Mouse (Mus musculus) monocyte, adult 5-6 weeks (primary cell): ENCODE results near the gene Gm42906. TPM values are rescaled to one million over a fixed set of nuclear protein-coding genes. Genes with fewer than 3 reads are reported as not detected.

ENCODE experiments used
- ATAC-seq: fragments of 153-309, 156-312 bp; replicated peaks from 2 replicates; pipeline ENCODE4 v1.8.0; 2017; ENCODE audit warnings: mild to moderate bottlenecking; ENCODE audit not compliant: low TSS enrichment, insufficient number of reproducible peaks, severe bottlenecking, poor library complexity, low FRiP score
- total RNA-seq: library from RNA; stranded (forward); fragments of 200-1000, 200-491, 200-594 nt; gene quantifications from 3 replicates; pipeline ENCODE4 v1.2.3, GENCODE M21; 2017

Gene Gm42906
- total RNA-seq, 1 experiment from 2014 or later, result not detected

DNA sequence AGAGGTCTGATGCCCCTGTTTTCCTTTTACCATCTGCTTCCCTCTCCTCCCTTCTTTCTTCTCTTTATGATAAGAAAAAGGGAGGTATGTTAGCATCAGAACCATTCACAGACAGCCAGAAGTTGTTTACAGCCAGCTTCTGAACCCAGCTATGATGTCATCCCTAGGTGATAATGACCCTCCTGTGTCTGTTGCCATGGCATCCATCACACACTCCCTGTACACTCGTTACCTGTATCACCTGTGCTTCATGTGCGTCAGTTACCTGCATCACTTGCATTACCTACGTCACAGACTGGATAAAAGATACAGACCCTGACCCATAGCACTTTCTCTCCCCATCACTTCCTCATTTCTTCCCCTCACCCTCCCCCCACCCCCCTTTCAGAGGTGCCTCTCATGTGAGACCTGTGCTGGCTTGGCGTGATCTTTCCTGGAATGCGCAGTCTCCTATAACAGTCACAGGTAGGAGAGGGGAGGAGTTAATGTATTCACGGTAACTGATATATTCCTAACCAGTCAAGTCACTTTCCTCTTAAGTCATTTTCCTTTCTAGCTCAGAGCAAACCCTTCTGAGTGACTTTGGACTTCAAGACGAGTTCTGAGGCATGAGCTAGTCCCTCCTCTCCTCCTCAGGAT is 27.9 kb downstream of the Gm42906 start:
- ATAC-seq, result no peak

DNA sequence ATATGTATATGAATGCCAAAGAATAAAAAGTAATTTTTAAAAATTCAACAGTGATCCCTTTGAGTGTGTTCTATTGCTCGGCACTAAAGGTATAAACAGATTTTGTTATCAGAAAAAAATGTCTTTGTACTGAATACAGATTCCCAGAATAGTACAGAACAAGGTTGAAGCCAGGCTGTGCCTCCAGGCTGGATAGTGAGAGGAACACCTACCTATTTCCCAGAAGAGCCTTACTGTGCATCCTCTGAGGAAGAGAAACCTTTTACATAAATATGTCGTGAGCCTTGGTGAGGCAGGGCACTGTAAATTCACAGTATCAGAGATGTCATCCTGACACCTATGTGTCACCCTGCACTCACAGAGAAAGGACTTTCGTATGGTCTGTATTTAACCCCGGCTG is 31.8 kb downstream of the Gm42906 start:
- ATAC-seq, result no peak

DNA sequence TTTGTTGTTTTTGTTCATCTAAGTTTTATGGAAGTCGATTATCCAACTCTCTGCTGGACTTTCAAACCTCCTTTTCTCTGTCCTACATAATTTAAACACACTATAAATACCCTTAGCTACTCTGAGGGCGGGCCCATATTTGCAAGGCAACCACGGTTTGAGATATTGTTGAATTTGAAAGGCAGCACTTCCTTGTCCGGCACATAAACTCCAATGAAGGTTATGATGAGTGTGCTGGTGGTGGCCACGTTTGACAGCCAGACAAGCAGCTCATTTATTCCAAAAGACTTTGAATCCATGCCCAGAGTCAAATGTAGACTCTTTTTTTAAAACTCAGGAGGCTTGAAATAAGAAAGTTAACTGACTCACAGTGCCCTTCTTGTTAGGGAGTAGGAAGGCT is 33.3 kb downstream of the Gm42906 start:
- ATAC-seq, result no peak

DNA sequence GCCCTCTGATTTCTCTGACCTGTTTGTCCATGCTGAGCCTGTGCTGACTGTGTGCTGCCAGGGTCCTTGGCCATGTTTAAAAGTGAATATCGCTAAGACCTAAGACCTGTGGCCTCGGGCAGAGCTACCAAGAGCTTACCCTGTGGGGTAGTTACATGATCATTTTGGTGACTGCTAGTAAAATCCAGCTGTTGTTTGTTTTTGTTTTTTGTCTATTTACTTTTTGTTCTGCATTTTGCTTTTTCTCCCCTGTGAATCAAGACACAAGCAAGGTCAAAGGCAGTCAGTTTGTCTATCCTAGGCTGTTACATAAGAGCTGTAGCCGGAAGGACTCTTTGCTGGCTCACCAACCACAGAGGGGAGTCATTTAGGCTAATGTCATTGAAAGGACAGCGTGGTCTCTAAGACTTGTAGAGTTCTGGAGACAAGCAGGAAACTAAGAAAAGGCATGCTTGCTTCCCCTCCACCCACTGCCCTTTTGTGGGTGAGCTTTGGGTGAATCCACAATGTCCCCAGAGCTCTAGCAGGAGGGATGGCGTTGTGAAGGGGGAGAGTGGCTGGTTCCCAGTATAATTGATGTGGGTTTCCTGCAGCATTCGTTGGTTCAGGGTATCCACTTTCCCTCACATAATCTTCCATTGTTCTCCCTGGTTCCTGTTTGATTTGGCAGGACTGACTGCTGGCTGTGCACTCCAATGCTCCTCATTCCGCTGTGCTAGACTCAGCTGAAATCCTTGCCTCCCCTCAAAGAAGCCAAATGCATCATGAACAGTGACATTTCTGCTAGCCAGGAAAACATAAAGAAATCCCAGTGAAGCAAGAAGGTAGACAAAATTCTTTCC is 33.9 kb downstream of the Gm42906 start:
- no peak for ATAC-seq

DNA sequence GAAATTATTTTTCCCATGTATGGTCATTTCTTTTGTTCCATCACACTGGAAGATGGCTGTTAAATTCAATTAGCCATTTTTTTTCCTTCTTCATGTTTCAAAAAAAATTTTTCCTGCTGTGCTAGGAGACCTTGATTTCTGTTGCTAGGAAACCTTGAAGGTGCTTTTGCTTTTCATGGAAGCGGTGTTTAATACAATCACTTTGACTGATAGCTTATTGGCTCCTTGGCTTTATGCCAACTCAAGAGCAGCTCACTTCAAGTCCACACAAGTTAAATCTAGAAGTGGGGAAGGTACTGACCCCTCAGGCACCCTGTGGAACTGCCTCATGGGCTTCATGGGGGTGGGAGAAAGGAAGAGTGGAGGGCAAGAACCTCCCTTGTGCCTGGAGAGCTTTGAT is 38.1 kb downstream of the Gm42906 start:
- ATAC-seq, result no peak

DNA sequence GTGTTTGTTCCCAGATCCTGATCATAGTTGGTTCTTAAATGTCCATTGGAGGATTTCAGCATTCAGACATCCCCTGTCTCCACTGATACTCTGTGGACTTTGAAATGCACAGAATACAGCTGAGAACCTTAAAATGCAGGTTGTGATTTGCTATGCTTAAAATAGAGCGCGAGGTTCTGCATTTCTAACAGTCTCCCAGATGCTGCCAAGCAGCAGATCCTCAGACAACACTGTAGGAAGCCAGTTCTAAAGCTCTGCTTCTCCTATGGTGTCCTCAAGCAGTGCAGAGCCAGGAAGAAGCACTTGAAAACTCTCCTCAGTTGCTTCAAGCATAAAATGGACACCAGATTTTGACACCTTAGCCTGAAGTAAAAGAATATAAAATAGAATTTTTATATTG is 48.1 kb downstream of the Gm42906 start:
- no peak for ATAC-seq

DNA sequence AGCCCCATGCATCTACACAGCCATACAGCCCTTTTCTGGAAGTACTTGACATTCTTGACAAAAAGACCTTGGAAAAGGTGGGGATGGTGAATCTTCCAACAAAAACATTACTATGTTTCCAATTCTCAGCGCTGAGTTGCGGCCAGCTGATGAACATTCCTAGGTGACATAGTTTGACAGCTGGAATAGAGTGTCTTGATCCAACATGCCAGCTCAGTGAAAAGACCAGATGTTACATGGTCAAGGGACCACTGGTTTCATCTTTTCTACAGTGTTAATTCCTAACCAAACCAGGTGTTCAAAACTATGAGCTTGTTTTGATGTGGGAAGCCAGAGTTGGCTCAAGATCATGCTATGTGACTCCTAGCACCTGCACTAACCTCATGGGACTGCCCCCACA is 48.8 kb downstream of the Gm42906 start:
- ATAC-seq, result no peak

DNA sequence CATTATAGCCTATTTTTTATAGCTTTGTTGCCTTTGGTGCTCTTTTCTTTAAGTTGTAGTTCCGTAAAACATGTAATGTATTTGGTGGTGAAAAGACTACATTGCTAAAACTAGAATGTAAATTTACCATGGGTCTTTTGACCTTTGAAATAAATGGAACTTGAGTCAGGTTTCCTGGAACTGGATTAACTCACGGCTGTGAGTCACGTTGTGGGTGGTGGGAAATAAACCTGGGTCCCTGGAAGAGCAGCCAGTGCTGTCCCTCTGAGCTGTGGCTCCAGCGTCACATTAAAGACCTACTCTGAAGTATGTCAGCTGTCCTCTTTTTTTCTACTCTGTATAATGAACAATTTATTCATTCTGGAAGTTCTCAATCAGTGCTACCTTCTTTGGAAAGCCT is 51.0 kb downstream of the Gm42906 start:
- ATAC-seq, result no peak

DNA sequence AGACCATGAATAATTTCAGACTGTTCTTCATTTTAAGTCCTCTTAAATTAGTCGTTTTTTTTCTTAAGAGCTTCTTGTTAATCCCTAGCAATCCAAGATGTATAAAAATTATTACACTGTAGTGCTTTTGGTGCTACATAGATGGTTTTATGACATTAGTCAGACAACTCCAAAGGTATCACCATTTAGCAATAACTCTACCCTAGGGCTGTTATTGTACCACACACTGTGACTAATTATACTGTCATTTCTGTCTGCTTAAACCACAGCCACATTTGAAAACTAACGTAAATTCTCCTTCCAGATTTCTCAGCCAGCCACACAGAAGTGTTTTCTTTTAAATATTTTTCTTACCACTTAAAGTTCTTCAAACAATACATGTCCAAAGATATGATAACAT is 53.1 kb downstream of the Gm42906 start:
- no peak for ATAC-seq

DNA sequence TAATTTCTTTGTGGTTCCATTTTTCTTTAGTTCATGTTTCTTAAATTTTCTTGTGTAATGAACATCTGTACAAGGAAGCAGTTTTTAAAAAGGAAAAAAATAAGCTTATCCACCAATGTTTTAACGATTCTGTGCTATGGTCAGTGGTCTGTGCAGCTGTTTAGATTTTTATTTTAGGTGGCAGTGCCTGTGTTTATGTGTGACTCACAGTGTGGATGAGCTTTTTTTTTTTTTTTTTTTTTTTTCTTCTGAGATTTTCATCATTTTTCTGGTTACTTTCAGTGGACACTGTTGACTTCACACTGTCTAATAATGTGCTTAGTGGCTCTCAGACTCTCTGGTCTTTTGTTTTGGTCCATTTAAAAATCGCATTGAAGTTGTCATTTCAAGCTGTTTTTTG is 56.8 kb downstream of the Gm42906 start:
- ATAC-seq, result no peak

DNA sequence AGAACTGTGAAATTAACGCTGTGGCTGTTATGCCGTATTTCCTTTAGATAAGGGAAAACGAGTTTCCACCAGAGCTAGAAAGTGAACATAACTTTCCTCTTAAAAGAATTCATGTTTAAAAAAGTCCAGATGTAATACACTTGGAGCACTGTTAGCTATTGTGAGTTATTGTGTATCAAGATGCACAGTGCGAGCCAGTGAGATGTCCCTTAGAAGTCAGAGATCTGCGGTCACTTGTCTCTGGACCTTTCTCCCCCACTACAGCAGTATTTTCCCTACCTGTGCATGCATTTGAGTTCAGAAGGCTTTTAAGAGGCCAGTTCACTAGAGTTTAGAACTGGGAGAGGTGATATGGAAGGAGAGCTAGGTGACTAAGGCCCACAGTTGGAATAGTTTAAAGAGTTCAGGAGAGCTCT is 58.6 kb downstream of the Gm42906 start:
- ATAC-seq, result no peak

DNA sequence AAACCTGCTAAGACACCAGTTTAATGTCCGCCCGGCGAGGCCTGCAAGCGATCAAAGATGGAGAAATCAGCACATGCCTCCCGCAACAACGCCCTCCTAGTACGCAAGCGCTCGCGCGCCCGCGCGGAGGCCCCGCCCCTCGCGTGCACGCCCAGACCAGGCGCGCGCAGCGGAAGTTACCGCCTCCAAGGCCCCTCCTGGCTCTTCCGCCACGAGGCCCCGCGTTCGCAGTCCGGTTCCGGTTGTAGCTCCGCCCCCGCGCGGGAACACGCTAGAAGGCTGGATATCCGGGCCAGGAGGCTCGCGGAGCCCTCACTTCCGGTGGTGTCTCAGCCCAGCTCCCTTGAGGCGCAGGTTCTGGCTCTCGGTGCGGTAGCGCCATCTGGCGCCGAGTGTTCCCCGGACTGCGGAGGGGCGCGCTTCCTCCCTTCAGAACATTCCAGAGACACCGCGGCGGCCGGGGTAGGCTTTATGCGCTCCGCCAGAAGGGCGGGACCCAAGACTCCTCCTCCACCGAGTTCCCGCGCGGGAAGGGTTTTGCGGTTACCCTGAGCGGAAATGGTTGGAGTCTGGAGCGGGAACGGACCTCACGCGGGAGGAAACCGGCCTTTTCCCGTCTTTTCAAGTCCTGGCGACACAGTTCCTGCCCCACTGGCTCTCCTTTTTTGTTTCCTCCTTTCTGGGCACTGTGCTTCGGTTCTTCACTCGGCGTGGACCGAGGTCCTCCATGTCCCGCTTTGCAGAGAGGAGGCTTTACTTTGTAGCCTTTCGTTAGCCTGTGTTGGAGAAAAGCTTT is 59.4 kb downstream of the Gm42906 start:
- ATAC-seq, result peak; percentile 98

DNA sequence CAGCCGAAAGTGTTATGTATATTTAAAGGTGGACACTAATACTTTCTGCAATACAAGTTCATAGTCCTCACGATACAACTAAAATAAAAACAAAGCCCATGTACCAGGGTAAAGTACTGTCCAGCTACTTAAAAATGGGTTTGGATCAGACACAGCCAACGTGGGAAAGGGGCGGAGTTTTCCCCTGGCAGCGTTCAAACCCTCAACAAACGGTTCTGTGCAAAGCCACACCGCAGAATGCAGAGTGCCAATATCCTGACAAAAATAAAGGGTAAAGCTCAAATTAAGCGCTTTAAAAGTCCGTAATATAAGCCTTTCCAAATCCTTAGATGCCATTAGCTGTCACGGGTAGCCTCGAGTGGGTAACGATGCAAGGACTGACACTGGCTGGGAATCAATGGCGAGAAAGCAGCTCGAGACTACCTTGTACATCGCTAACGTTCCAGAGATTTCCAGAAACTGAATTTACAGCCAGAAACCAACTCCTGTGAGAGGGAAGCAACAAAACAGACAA is 60.0 kb downstream of the Gm42906 start:
- ATAC-seq, result no peak

DNA sequence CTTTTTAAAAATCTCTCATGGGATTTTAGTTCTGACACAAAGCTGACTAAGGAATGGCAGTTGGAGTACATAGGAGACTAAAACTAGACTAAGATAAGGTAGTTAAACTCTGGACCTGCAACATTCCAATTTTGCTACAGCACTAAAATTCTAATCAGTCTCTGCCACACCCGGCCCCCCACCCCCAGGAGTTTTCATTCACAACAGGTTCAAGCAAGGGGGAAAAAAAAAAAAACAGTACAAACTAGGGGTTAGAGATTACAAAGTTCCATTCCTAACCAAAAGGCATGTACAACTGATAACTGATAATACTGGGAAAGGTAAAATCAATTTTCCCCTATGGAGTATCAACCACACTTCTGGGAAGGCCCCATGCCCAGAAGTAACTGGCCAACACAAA is 60.6 kb downstream of the Gm42906 start:
- ATAC-seq, result no peak

DNA sequence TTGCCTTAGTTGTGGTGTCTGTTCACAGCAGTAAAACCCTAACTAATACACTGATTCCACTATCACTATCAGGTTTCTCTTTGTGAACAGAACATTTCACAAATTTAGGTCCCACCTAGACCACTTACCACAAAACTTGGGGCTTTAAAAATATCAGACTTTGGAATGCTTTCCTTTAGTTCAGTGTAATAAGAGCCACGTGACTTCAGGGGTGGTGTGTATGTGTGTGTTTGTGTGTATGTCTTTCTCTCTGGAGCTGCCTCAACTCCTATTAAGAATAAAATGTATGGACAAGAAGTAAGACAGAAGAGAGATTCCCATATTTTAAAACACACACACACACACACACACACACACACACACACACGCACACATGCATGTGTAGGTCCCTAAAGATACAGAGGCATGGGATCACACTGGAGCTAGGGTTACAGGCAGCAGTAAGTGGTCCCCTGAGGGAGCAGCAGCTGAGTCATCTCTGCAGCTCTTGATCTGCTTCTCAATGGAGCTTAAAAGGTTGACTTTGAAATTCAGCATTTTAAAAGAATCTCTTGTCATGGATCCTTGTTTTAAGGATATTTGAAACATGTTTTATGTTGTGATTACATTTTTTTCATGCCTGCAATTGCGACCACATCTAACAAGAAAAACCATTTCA is 64.5 kb downstream of the Gm42906 start:
- ATAC-seq, result no peak

DNA sequence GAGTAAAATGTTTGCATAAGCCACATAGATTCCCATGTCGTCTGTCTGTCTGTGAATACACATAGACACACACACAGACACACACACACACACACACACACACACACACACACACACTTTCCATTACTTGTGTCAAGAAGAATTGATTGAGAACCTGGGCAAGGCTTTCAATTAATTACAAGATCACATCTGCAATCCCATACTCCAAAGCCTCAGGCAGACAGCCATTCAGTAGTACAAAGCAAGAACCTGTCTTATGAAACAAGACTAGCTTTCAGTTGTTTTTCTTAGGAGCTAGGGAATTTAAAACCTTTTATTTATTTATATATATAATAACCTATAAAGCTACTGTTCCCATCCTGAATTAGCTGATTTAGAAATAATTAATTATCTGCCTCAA is 78.3 kb downstream of the Gm42906 start:
- no peak for ATAC-seq

DNA sequence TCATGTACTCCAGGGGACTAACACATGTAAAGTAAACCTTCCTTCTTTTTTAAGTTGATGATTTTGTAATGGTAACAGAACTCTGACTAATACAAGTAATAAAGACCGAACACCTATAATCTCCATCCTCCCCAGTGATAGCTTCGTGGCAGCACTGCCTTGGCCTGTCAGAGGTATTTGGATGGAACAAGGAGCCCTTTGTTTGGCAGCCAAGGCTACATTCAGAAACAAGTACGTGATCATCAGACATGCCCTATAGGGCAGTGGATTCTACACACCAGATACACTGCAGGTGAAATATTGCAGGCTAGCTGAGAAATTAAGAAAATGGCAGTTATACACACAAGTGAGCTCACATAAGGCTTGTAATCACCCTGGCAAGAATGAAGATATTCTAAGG is 79.5 kb downstream of the Gm42906 start:
- ATAC-seq, result no peak

DNA sequence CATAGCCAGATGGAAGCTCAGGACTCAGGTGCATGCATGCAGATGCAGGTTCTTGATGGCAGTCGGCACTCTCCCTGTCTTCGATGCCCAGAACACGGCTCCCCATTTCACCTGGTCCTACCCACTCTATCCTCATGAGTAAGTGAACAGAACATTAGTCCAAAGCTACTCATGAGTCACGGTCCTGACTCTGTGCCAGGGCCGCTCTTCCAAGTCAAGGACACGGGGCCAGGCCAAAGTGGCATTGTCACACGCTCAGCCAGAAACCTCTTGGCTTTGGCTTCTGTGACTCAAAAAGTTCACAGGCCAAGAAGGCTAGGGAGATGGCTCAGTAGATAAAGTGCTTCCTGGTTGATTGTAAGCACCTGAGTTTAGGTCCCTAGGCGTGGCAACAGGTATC is 81.3 kb downstream of the Gm42906 start:
- ATAC-seq, result no peak

DNA sequence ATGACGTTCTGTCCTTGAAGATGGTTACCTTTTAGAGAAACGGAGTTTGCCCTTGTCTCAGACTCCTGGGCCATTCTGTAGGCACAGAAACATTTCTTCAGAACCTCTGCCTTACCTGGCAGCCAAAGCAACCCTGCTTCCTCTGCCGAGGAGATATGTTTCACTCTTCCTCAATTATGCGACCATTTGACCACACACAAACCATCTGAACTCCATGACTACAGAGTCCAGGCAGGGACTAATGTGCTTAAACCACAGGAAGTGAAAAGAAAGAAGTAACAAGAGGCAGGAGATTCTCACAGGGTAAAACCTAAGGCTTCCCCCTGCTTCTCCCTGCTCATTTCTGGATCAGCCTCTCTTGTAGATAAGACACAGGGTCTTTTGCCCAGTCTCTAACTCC is 83.2 kb downstream of the Gm42906 start:
- no peak for ATAC-seq
